In genomic region chr4:41759206-41759605, GRCm38 (mm10) we compare ENCODE assay signal across 8 mouse cellular contexts. TPM values are rescaled to one million over a fixed set of nuclear protein-coding genes. Genes with fewer than 3 reads are reported as not detected.
DNase-seq lines count a peak whose midpoint lies in the region; ATAC-seq lines count a peak whose summit lies in the region.

No protein-coding gene starts in this region.

- no peaks in the 10 kb centered on the region for H3K27me3 ChIP-seq in kidney, embryonic 15.5 days

- peak overlapping the region; percentile 89 for H3K27ac ChIP-seq in kidney, embryonic 15.5 days

- peaks cover 71% of the 10 kb centered on the region for H3K4me1 ChIP-seq in kidney, embryonic 15.5 days

- H3K4me3 ChIP-seq in kidney, embryonic 15.5 days (replicated peaks), result no peak overlapping the region

- H3K9me3 ChIP-seq in kidney, embryonic 15.5 days (replicated peaks), result no peaks in the 10 kb centered on the region

- peaks cover 23% of the 10 kb centered on the region for H3K36me3 ChIP-seq in kidney, embryonic 15.5 days

- WGBS in kidney, embryonic 15.5 days, result 78% methylated on average over 9 of the region's 9 CpGs

- H3K4me2 ChIP-seq in kidney, embryonic 15.5 days, result no peak overlapping the region

- ATAC-seq in kidney, embryonic 15.5 days (replicated peaks; ENCODE audit: low FRiP score), result no peak
- no peak for ATAC-seq in CD4-positive, CD25-positive, alpha-beta regulatory T cell, adult 4 months

- peak; percentile 51 for DNase-seq in cerebellum, adult 9-10 months
- DNase-seq in cerebellum, adult 11 months, result no peak
- DNase-seq in right cerebral cortex, postnatal 10 days (ENCODE audit: low spot score in 2 of 2), result peak; percentile 68 to 74
- DNase-seq in right cerebral cortex, postnatal 36 days (ENCODE audit: low spot score in 2 of 2), result no peak
- peak; percentile 67 for DNase-seq in testis, postnatal 10 days (ENCODE audit: low spot score)
- no peak for DNase-seq in frontal cortex, adult 2 months (ENCODE audit: extremely low spot score in 1 of 2, low spot score in 1 of 2)

- H3K9ac ChIP-seq in kidney, embryonic 15.5 days, result no peak overlapping the region

RNA-seq across cellular contexts. Expression of gene Sigmar1, which starts 3.2 kb away (rescaled TPM):
- polyA plus RNA-seq in kidney, embryonic 15.5 days (2015; fragmentation: Nextera tagmentation; extraction: Ambion mirVana), result 79.7 and 87.4 TPM in 2 replicates
- 10 to 100 TPM; 42.8 to 48.9 TPM for polyA plus RNA-seq in CD4-positive, CD25-positive, alpha-beta regulatory T cell, adult 4 months (2017; shearing (Covaris generic))
- 60.9 TPM in 2 replicates for polyA plus RNA-seq in frontal cortex, adult 2 months (2012; rRNA removed)

RNA-seq across cellular contexts. Expression of gene Galt, which starts 4.2 kb away (rescaled TPM):
- 50.7 and 52.5 TPM in 2 replicates for polyA plus RNA-seq in kidney, embryonic 15.5 days (2015; fragmentation: Nextera tagmentation; extraction: Ambion mirVana)
- 100 to 1,000 TPM in 1 of 2 experiments, 10 to 100 TPM in 1; 70.1 to 104 TPM for polyA plus RNA-seq in CD4-positive, CD25-positive, alpha-beta regulatory T cell, adult 4 months (2017; shearing (Covaris generic))
- 196 and 224 TPM in 2 replicates for polyA plus RNA-seq in frontal cortex, adult 2 months (2012; rRNA removed)

RNA-seq across cellular contexts. Expression of gene Ccl27a, which starts 14.8 kb away (rescaled TPM):
- 36.5 and 42.4 TPM in 2 replicates for polyA plus RNA-seq in kidney, embryonic 15.5 days (2015; fragmentation: Nextera tagmentation; extraction: Ambion mirVana)
- polyA plus RNA-seq in CD4-positive, CD25-positive, alpha-beta regulatory T cell, adult 4 months (2017; shearing (Covaris generic)), result 10 to 100 TPM in 1 of 2 experiments, 1 to 10 TPM in 1; 9.0 to 10.9 TPM
- polyA plus RNA-seq in frontal cortex, adult 2 months (2012; rRNA removed), result 373 and 441 TPM in 2 replicates

RNA-seq across cellular contexts. Expression of gene Arid3c, which starts 28.3 kb away (rescaled TPM):
- 0.12 and 0.17 TPM in 2 replicates for polyA plus RNA-seq in kidney, embryonic 15.5 days (2015; fragmentation: Nextera tagmentation; extraction: Ambion mirVana)
- polyA plus RNA-seq in CD4-positive, CD25-positive, alpha-beta regulatory T cell, adult 4 months (2017; shearing (Covaris generic)), result not detected
- 0.12 and 0.17 TPM in 2 replicates for polyA plus RNA-seq in frontal cortex, adult 2 months (2012; rRNA removed)

RNA-seq across cellular contexts. Expression of gene Dctn3, which starts 36.2 kb away (rescaled TPM):
- polyA plus RNA-seq in kidney, embryonic 15.5 days (2015; fragmentation: Nextera tagmentation; extraction: Ambion mirVana), result 128 and 132 TPM in 2 replicates
- polyA plus RNA-seq in CD4-positive, CD25-positive, alpha-beta regulatory T cell, adult 4 months (2017; shearing (Covaris generic)), result 10 to 100 TPM; 91.6 to 93.7 TPM
- 189 and 190 TPM in 2 replicates for polyA plus RNA-seq in frontal cortex, adult 2 months (2012; rRNA removed)

Comparison
In these comparisons a context has a peak if more than half of its experiments do, and no peak if none do; other contexts are left out.
1. DNase-seq: peak in cerebellum, adult 9-10 months (single experiment), right cerebral cortex, postnatal 10 days (2 of 2) and testis, postnatal 10 days (single experiment); none in cerebellum, adult 11 months (single experiment), right cerebral cortex, postnatal 36 days (0 of 2) and frontal cortex, adult 2 months (0 of 2).